Mouse (Mus musculus) frontal cortex, postnatal 36 days (tissue): ENCODE measurements around the gene Gm17359.

Experiments
- DNase-seq, 2 experiments: peaks; one replicate each; pipeline ENCODE4 v3.0.0; 2022; ENCODE audit warnings: low spot score in 2 of 2

Gm17359 gene

DNA sequence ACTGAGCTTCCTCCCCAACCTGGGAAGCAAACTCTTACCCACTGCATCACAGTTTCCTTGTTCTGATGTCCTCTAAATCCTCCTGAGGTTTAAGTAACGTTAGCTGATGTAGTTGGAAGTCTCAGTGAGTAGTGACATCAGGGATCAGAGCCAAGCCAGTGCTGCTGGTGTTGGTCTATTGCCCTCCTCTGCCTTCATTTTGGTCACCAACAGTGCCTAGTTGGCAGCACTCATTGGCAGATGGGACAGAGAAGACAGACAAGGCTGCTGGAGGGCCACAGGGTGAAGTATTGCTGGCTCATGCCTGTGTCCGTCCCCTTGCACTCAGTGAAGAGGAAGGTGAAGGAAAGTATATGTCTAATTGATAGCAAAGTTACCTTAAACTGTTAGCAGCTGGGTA lies 139.5 kb downstream of the Gm17359 start:
- no peak for DNase-seq

DNA sequence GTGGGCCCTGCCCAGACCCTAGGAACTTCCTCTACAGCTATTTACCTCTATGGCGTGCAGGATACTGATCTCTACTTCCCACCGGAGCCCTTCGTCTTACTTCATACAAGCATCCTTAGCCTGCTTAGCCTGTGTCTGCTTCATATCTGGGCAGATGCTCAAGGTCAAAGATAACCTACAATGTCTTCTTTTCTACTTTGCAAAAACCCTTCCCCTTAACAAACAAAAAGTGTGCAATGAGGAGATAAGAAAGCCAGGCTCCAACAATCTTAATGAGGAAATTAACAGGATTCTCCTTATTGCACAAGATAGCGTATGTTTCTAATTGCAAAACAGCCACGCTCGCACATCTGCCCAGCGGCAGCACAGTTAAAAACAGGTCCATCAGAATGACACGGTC lies 141.9 kb downstream of the Gm17359 start:
- DNase-seq: no peak

DNA sequence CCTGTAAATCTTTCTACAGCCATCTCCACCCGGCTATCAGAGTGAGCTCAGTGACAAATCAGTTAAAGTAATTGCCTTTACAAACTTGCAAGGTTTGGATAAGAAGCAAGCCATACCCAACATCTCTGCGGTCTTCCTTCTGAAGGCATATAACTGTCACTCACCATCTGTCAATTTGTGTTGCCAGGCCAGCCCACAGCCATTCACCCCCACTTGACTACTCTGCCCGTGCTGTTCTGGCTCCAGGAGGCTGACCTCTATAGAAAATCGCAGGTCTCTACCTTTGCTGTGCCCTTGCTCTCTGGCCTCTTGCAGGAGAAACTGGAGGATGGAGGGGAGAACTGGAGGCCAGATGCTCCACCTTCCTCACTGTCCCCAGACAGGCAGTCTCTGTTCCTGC lies 142.4 kb downstream of the Gm17359 start:
- DNase-seq: no peak

DNA sequence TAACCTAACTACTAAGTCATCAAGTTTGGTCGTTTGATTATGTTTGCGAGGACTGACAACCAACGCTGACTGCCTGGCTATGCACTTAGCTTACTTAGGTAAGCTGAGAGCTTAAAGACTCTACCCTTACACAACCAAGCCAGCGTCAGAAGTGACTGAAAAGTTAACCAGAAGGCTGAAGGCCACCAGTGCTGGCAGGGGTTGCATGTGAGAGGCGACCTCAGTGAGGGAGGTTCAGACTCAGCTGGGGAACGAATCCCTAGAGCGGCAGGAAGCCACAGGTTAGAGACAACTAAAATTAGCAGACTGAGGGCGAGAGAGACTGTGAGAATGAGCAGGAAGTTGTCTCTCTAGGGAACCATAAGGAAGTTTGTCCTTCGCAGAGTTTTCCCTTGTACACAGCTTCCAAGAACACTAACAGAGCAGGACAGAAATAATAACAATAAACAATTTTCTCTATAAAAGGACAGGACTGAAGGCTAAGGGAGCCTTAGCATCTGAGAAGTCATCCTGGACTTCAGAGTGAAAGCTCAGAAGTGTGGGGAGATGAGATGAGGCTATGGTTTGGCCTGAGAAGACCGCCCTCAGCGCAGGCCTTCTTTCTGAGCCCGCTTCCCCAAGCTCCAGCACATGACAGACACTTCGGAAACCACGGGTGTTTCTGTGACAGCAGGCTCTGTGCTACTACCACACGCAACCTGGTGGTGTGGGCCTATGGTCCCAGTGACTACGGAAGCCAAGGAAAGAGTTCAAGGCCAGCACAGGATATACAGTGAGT lies 148.0 kb downstream of the Gm17359 start:
- no peak for DNase-seq

DNA sequence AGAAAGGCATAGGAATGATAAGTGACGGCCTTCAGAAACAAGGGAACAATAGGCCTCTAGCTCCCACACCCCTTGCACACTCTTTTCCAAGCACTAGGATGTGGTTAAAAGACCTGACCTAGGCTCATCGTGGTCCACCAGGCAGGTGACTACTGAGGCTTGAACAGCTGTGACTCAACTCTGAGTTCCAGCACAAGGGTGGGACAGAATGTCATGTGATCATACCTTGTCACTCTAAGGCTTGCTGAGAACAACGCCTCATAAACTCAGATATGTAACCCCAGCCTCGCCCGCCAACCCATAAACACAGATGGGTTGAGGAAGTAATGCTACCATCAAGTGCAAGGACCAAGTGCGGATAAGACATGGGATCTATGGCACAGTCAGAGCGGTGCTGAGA lies 151.6 kb downstream of the Gm17359 start:
- DNase-seq: no peak

DNA sequence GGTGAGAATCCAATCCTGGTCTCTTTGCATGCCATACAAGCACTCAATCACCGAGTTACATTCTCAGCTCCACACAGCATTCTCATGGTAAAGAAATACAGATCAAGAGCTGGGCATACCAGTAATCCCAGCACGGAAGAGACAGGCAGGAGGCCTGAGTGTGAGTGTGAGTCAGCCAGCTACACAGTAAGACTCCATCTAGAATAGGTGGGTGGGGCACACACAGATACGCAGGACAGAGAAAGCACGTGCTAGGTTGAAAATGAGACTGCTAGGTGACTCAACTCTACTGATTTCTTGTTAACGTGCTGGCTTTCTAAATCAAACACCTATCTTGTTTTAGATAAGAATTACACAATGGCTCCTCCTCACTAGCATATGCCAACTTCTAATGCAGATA lies 153.6 kb downstream of the Gm17359 start:
- no peak for DNase-seq

DNA sequence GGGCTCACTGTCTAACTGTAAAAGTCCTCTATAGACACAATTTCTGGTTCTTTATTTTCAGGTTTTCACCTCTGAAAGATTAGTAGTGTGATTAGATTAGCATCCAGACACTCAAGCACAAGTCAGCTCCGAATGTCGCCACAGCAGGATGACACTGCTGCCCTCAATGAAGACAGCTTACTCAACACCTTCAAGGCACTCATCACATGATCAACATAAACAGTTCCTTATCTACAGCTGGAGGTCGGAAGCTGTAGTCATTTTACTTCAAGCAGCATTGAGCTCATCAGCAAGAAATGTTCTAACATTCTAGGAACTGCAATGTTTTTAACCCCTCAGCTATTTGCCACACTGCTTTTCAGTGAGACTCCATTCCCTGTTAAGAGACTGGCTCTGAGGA lies 155.2 kb downstream of the Gm17359 start:
- no peak for DNase-seq

DNA sequence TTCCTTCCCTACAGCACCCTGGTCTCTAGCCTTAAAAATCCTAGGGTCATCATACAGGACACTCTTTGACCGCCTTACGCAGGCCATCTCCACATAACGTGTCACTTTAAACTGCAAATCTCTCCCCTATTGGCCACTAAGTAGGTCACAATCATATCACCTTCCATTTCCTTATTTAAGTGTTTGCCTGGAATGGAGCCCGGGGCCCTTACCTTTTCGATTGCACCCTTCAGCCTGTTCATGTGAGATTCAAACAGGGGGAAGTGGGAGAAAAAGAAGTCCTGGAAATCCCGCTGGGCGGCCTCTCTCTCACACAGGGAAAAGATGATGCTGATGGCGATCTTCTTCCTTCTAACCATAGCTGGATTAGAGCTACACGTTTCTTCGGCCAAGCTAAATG lies 156.6 kb downstream of the Gm17359 start:
- no peak for DNase-seq

DNA sequence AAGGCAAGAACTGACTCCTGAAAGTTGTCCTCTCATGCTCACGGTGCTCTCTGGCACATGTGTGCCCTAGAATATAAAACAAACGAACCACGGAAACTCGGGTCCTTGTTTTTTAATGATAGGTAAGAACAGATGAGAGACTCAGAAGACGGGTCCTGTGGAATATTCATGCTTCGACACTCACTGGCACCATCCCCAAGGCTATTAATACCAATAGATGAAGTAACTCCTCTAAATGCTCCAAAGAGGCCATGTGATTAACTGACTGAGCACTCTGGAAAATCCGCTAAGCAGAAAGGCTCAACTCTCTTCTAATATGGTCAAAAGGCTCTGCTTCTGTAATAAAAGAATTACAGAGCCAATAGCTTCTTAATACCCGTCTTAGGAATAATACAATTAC lies 157.6 kb downstream of the Gm17359 start:
- DNase-seq: no peak

DNA sequence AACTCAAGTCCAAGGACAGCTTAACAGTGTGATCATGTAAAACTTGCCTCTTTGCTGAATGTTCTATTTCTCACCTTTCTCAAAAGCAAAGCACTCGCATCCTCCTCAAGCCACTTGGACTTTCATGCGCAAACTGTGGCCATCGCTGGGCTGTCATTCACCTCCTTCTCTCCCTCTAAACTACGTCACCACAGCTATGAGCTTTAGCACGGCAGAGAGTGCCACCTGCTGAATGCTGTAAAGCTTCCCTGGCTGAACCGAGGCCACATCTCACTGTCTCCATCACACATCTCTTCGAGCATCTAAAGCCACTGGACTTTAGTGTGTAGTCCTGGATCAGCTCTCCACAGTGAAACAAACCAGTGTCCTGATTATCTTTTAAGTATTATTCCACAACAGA lies 158.7 kb downstream of the Gm17359 start:
- DNase-seq: peak in 1 of 2 experiments; percentile 63

DNA sequence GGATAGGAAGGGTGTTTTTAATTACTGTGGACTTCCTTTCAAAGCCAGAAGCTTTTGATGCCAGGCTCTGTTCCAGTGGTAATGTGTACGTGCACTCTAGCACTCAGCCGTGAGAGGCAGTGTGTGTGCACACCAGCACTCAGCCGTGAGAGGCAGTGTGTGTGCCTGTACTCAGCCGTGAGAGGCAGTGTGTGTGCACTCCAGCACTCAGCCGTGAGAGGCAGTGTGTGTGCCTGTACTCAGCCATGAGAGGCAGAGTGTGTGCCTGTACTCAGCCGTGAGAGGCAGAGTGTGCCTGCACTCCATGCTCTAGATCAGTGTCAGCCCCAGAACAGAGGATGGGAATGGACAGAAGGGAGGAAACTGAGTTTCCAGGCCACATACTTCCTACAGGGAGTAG lies 160.2 kb downstream of the Gm17359 start:
- no peak for DNase-seq

DNA sequence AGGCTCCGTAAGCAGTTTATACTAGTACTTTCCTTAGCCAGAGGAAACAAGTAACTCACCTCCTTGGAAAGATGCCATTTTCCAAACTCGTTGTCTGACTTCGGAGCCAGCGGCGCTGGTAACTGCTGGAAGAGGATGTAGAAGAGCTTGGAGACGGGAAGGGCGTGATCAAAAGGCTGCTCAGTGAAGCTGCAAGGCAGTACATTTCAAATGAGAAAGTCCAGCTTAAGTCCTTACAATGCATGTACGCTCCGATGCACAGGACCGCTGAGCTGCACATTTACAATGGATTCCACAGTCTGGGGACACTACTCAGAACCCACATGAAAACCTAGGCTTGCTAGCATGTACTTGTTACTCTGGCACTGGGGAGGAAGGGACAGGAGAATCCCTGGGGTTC lies 163.8 kb downstream of the Gm17359 start:
- DNase-seq: no peak

DNA sequence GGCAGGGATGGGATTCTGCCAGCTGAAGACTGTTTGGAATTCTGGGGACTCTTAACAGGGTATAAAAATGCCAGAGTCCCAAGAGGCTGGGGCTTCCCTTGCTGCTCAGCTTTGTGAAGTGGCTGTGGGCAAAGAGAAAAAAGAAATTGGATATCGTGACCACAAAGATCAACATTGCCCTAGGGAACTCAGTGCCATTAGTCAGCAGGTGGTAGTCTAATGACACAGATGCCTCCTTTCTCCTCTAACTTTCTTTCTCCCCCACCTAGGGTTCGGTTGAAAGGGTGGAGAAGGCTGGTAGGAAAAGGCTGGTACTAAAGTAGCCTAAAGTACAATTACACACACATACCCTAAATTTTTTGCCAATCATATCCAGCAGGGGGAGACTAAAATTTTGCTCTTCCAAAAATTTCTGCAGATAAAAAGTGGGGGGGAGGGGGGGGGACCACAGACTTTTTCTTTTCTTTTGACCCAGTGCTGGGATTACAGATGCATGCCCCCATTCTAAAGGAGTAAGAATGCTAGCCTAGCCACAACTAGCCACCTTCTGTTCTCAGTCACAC lies 164.8 kb downstream of the Gm17359 start:
- DNase-seq: no peak
